Mouse (Mus musculus): ENCODE measurements at regions not wholly inside any gene's neighbourhood (a gene's known extent, or its start where the extent isn't known, plus 50 kb on each side); places are given as distances from the start of the nearest gene placed in this dataset.

- Histone ChIP-seq H3K36me3 (ENCODE audit: insufficient read depth, low read length) (no peaks in the 10 kb centered on the region), H3K4me1 (replicated peaks; ENCODE audit: low read depth, low read length) (no peaks in the 10 kb centered on the region), H3K4me3 (replicated peaks; ENCODE audit: low read length) (no peak overlapping the region), H3K27me3 (ENCODE audit: insufficient read depth, low read length) (no peaks in the 10 kb centered on the region), H3K9me3 (ENCODE audit: low read length) (no peaks in the 10 kb centered on the region)
- no peak for TF ChIP-seq NANOG (IDR thresholded peaks at IDR 0.05; ENCODE audit: borderline replicate concordance, low read length)
- TF ChIP-seq CTCF (conservative IDR thresholded peaks at IDR 0.05; ENCODE audit: low read length) = no peak
- TF ChIP-seq POU5F1 (IDR thresholded peaks at IDR 0.05; ENCODE audit: borderline replicate concordance, low read length) = no peak
Observed at GRCm38 (mm10) chr1:150251876-150252275, 67.3 kb upstream of the Pdc start.

- Histone ChIP-seq H3K27me3 (ENCODE audit: insufficient read depth, low read length) (no peaks in the 10 kb centered on the region), H3K36me3 (ENCODE audit: insufficient read depth, low read length) (no peaks in the 10 kb centered on the region), H3K4me3 (replicated peaks; ENCODE audit: low read length) (no peak overlapping the region), H3K4me1 (replicated peaks; ENCODE audit: low read depth, low read length) (no peaks in the 10 kb centered on the region), H3K9me3 (ENCODE audit: low read length) (no peaks in the 10 kb centered on the region)
- TF ChIP-seq CTCF (conservative IDR thresholded peaks at IDR 0.05; ENCODE audit: low read length) (peak; percentile 27; the same call in 1 of the 2 replicates), NANOG (IDR thresholded peaks at IDR 0.05; ENCODE audit: borderline replicate concordance, low read length) (no peak)
Observed at GRCm38 (mm10) chr1:150257596-150257995, 61.6 kb upstream of the Pdc start.

GRCm38 (mm10) chr1:150260355-150260754 lies 58.9 kb upstream of the Pdc start:
- Histone ChIP-seq H3K27me3 (ENCODE audit: insufficient read depth, low read length) (no peaks in the 10 kb centered on the region), H3K9me3 (ENCODE audit: low read length) (no peaks in the 10 kb centered on the region), H3K36me3 (ENCODE audit: insufficient read depth, low read length) (no peaks in the 10 kb centered on the region), H3K4me1 (replicated peaks; ENCODE audit: low read depth, low read length) (no peaks in the 10 kb centered on the region), H3K4me3 (replicated peaks; ENCODE audit: low read length) (no peak overlapping the region)
- TF ChIP-seq CTCF (conservative IDR thresholded peaks at IDR 0.05; ENCODE audit: low read length) (no peak), NANOG (IDR thresholded peaks at IDR 0.05; ENCODE audit: borderline replicate concordance, low read length) (no peak), POU5F1 (IDR thresholded peaks at IDR 0.05; ENCODE audit: borderline replicate concordance, low read length) (no peak)

GRCm38 (mm10) chr1:150266502-150266901 lies 52.7 kb upstream of the Pdc start:
- Histone ChIP-seq H3K27me3 (ENCODE audit: insufficient read depth, low read length) (no peaks in the 10 kb centered on the region), H3K4me3 (replicated peaks; ENCODE audit: low read length) (no peak overlapping the region), H3K36me3 (ENCODE audit: insufficient read depth, low read length) (no peaks in the 10 kb centered on the region), H3K9me3 (ENCODE audit: low read length) (0 out of 2 replicates have a peak, but pooled peaks cover 3% of the 10 kb centered on the region), H3K4me1 (replicated peaks; ENCODE audit: low read depth, low read length) (no peaks in the 10 kb centered on the region)
- TF ChIP-seq POU5F1 (IDR thresholded peaks at IDR 0.05; ENCODE audit: borderline replicate concordance, low read length) = no peak
- TF ChIP-seq CTCF (conservative IDR thresholded peaks at IDR 0.05; ENCODE audit: low read length) = peak; percentile 61
- no peak for TF ChIP-seq NANOG (IDR thresholded peaks at IDR 0.05; ENCODE audit: borderline replicate concordance, low read length)

GRCm38 (mm10) chr1:150267003-150267402 lies 52.2 kb upstream of the Pdc start:
- TF ChIP-seq POU5F1 (IDR thresholded peaks at IDR 0.05; ENCODE audit: borderline replicate concordance, low read length) = no peak
- no peak for TF ChIP-seq NANOG (IDR thresholded peaks at IDR 0.05; ENCODE audit: borderline replicate concordance, low read length)
- TF ChIP-seq CTCF (conservative IDR thresholded peaks at IDR 0.05; ENCODE audit: low read length) = no peak
- no peaks in the 10 kb centered on the region for H3K27me3 ChIP-seq (ENCODE audit: insufficient read depth, low read length)
- H3K4me3 ChIP-seq (replicated peaks; ENCODE audit: low read length) = no peak overlapping the region

More at GRCm38 (mm10) chr1:150267003-150267402, 52.2 kb upstream of the Pdc start:
- Histone ChIP-seq H3K36me3 (ENCODE audit: insufficient read depth, low read length) (no peaks in the 10 kb centered on the region), H3K4me1 (replicated peaks; ENCODE audit: low read depth, low read length) (no peaks in the 10 kb centered on the region), H3K9me3 (ENCODE audit: low read length) (0 out of 2 replicates have a peak, but pooled peaks cover 3% of the 10 kb centered on the region)

Data from E14TG2a.4 (cell line).